Mouse (Mus musculus): ENCODE results near the gene Zbtb46.

The Zbtb46 gene

DNA sequence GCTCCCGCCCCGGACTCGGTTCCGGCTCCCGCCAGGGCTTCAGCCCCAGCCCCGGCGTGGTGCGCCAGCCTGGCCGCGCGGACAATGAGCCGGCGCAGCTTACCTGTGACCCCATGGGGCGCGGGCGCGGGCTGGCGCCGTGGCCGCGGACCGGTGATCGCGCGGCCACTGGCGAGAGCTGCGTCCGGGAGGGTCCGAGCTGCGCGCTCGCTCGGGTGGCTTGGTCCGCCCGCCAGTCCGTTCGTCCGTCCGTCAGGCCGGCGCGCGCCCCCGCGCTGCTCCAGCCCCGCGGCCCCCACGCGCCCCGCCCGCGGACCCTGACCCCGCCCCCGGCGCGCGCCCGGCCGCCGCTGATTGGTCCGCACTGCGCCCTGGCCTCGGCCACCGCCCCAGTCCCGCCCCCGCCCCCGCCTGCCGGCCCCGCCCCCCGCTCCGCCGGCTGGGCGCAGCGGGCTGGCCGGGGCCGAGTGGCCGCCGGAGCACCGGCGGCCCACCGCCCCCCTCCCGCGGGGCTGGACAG lies at the start of gene Zbtb46:
Gene Zbtb46 (minus strand): TSS at position 274 of the 520 bp plus-strand sequence.
- in situ Hi-C loops (cut with MboI, MseI): no loop called here

DNA sequence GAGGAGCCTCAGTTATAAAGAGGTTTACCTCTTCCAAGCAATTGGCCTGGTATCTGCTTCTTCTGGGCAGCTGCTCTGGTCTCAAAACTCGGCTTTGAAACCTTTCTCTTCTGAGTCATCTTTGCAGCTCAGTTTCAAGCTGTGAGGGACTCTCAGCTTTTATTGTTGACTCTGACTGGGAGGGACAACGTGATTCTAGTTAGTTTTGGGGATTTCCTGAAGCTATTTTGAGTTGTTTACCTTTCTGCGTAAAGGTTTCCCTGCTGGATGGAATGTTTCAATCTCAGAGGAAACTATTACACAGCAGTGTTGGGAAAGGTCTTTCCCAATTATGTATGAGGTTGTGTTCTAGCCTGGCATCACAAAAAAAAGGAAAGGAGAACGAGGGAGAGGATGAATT lies 39.4 kb upstream of the Zbtb46 start:
- in situ Hi-C loops (cut with MboI, MseI): loop anchor here (10.0 kb wide), 1 partner anchor 104 kb away; no protein-coding TSS in a partner anchor

DNA sequence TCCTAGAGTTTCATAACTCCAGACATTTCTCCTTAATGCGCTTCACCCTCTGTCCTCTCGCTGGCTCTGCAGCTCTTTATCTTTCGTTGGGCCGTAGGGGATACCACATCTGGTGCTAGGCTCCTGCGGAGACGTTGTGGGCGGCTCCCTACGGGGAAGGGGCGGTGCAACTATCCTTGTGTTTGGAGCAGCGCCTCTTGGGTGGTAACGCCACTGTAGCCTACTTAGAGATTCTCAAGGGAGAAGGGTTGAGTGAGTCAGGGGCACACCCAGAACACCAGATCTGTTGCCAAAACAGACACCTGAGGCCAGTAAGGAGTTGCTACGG lies 38.3 kb upstream of the Zbtb46 start:
- in situ Hi-C loops (cut with MboI, MseI): loop anchor here (10.0 kb wide), 1 partner anchor 103 kb away; no protein-coding TSS in a partner anchor

DNA sequence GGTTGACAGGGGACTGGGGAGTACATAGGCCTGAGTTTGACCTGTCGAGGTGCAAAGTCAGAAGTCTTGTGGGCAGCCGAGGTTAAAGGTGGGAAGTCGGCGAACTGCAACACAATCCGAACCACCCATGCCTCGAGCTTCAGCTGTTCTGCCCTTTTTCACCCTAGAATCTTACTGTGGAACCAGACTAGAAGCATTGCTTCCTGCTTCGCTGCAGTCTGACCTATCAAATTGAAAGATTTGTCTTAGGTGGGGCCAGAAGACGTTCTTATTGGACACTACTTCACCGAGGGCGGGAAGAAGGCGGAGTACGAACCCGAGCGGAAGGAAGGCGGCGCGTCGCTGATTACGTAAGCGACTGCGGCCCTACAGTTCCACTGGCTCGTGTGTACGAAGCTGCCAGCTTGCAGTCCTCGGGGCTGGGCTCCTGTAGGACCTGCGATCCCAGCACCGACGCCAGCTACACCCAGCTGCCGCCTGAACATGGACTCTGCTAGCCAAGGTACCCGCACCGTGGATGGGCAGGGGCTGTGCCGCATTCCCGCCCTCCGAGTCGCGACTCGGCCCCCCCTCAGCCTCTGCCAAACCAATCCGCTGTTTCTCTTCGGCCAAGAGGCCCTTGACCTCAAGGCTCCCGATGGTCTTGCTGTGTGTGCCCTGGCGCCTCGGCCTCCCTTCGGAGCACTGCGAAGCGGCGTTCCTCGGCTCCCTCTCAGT lies 37.8 kb upstream of the Zbtb46 start, which contains the start of gene Tpd52l2:
Gene Tpd52l2 (plus strand): TSS at position 312 of the 717 bp plus-strand sequence.
- in situ Hi-C loops (cut with MboI, MseI): loop anchor here (10.0 kb wide), 1 partner anchor 102 kb away; no protein-coding TSS in a partner anchor

DNA sequence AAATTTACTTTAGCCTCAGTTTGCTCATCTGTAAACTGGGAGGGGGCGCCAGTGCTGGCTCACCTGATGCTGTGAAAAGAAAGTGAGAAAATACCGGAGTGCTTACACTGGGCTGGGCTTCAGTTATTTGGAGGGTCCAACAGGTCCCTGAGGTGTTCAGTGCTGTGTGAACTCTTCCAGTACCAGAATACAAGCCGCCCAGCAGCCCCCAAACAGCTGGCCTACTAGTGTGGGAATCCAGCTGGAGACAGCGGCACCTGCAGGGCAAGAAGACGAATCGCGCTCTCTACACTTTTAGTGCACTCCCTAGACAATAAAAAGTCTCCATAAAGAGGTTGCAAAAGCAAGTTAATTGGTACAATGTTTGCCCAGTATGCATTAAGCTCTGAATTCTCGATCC lies 37.1 kb upstream of the Zbtb46 start:
- in situ Hi-C loops (cut with MboI, MseI): loop anchor here (10.0 kb wide), 1 partner anchor 101 kb away; no protein-coding TSS in a partner anchor

DNA sequence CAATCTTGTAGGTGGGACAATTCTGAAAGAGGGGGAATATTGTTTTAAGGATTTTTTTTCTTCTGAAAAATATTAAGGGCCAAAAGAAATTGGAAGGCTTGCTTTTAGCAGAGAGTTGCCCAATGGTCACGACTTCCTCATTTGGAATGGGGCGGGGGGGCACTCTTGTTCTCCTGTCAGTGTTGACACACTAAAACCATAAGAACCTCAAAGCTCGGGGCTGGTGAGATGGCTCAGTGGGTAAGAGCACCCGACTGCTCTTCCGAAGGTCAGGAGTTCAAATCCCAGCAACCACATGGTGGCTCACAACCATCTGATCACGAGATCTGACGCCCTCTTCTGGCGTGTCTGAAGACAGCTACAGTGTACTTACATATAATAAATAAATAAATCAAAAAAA lies 36.6 kb upstream of the Zbtb46 start:
- in situ Hi-C loops (cut with MboI, MseI): loop anchor here (10.0 kb wide), 1 partner anchor 101 kb away; no protein-coding TSS in a partner anchor

DNA sequence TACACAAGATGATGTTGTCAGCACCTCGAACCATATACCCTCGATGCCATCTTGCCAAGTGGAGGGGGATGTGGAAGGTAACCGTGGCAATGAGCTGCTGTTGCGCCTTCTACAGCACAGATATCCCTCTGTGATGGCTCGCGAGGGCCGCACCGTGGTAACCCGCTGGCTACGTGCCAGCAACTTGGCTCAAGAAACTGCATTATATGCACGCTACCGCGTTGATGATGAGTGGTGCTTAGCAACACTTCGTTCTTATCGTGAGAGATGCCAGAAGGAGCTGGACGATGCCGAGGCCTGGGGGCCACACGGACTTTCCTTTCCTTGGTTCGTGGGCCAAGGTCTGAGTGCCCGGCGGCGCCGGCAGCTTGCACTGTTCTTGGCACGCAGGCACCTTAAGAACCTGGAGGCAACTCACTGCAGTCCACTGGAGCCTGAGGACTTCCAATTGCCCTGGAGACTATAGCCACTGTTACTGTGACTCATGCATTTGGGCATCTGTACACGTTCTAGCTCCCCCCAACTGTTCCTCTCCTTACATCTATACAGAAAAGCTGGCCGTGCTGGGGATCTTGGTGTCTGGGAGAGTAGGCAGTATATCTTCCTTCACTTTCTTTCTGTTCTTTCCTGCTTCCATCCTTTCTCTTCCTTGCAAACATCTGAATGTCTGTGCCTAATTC lies 35.2 kb upstream of the Zbtb46 start:
- in situ Hi-C loops (cut with MboI, MseI): loop anchor here (10.0 kb wide), 1 partner anchor 100 kb away; no protein-coding TSS in a partner anchor

DNA sequence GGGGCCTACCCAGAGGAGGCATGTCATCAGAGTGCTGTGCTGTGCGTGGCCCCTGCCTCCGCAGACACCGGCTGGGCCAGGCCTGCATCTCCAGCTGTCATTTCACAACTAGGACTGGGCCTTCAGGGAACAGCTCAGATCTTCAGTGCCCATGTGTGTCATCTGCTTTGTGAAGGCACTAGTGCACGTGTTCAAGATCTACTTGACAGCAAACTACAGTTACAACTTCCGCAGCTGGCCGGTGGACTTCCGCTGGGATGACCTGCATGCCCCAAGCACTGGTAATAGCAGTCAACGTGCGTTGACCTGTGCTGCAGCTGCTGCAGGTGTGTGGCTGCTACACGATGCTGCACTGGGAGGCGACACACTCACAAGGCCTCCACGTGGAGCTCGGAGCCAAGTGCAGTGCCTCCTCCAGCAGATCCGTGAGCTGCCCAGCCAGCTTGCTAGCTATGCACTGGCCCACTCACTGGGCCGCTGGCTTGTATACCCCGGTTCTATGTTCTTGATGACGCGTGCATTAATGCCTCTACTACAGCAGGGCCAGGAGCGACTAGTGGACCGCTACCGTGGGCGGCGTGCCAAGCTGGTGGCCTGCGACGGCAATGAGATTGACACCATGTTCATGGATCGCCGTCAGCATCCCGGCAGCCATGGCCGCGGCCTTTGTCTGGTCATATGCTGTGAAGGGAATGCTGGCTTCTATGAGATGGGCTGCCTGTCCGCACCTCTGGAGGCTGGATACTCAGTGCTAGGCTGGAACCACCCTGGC lies 34.1 kb upstream of the Zbtb46 start, which contains the start of gene Abhd16b:
Gene Abhd16b (plus strand): TSS at position 51 of the 772 bp plus-strand sequence.
- in situ Hi-C loops (cut with MboI, MseI): loop anchor here (10.0 kb wide), 1 partner anchor 99 kb away; no protein-coding TSS in a partner anchor

DNA sequence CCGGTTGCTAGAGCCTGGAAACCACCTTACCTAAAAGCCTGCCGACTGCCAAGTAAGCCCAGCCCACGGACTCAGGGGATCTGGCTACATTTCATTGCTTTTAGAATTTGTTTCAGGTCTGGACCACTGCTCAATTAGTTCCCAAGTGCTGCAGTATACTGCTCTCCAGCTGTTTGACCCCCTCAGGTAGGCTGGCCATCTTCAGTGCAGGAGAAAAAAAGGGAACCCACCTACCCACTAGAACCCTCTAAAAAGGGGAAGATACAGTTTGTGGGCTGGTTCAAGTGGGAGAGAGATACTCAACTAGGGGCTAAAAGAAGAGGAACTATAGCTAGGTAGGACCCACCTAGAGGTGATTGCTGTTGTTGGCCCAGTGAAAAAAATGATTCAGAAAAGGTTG lies 33.0 kb upstream of the Zbtb46 start:
- in situ Hi-C loops (cut with MboI, MseI): loop anchor here (10.0 kb wide), 1 partner anchor 97 kb away; no protein-coding TSS in a partner anchor

DNA sequence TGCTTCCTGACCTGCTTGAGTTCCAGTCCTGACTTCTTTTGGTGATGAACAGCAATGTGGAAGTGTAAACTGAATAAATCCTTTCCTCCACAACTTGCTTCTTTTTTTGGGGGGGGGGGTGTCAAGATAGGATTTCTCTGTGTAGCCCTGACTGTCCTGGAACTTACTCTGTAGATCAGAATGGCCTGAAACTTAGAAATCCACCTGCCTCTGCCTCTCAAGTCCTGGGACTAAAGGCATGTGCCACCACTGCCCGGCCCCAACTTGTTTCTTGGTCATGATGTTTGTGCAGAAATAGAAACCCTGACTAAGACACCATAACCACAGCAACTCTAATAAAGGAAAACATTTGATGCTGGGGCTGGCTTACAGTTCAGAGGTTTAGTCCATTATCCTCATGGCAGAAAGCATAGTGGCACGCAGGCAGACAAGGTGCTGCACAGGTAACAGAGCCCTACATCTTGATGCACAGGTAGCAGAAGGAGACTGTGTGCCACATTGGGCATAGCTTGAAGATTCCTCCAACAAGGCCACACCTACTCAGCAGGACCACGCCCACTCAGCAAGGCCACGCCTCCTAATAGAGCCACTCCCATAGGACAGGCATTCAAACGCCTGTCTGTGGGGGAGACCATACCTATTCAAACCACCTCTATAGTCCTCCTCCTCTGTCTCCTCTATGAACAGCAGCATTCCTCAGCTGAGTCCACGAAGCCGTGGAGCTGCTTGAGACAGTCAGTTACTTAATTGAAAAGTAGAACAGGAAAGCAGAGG lies 32.4 kb upstream of the Zbtb46 start:
- in situ Hi-C loops (cut with MboI, MseI): loop anchor here (10.0 kb wide), 1 partner anchor 97 kb away; no protein-coding TSS in a partner anchor

DNA sequence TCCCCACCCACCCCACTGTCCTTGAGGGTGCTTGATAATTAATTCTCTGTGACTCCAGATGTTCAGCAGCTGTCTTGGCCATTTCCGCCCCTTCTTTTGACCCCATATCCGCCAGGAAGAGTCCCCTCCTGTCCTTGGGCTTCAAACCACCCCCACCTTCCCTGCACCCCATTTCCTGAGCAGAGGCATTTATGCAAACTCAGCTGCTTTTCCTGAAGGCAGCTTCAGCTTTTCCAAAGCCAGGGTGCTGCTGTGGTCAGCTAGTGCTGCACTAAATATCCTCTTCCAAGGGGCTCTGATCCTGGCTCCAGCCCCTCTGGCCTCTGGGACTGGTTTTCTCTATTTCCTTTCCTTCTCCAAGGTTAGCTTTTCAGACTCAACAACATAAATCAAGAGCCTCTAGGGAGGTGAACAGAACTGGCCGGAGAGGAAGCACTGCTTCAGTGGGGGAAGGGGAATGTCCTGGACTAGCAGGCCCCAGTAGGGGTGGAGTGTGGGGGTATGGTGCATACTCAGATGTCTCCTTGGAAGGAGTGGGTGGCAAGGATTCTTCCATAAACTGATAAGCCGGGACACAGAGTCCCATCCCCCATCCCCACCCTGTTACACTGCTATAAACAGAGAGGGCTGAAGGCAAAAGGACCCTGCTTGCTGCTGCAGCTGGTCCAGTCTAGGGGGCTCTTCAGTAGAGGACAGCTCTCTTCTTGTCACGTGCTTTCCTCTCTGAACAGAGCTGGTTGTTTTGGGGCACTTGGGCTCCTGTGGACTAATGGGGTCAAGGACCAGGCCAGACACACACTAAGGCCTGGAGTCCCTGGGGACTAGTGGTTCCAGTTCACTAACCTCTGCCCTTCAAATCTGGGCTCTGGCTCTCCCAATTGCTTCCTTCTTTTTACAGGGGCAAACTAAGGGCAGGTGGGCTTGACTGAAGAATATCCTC lies 28.4 kb upstream of the Zbtb46 start:
- in situ Hi-C loops (cut with MboI, MseI): no loop called here

DNA sequence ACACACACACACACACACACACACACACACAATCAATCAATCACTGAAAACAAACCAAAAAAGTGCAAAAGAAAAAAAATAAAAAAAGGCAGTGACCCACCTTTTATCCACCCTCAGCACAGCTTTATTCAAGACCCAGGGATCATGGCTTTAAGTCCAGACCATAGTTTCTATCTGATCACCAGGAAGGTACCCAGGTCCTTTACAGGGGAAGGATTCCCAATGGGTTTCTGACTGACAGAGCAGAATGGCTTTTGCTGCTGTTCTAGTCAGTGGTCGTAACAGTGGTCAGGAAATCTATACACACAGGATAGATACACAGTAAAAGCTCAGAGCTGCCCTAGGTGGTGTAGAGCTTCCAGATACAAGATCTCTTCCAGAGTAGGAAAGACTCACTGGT lies 26.5 kb upstream of the Zbtb46 start:
- in situ Hi-C loops (cut with MboI, MseI): no loop called here

DNA sequence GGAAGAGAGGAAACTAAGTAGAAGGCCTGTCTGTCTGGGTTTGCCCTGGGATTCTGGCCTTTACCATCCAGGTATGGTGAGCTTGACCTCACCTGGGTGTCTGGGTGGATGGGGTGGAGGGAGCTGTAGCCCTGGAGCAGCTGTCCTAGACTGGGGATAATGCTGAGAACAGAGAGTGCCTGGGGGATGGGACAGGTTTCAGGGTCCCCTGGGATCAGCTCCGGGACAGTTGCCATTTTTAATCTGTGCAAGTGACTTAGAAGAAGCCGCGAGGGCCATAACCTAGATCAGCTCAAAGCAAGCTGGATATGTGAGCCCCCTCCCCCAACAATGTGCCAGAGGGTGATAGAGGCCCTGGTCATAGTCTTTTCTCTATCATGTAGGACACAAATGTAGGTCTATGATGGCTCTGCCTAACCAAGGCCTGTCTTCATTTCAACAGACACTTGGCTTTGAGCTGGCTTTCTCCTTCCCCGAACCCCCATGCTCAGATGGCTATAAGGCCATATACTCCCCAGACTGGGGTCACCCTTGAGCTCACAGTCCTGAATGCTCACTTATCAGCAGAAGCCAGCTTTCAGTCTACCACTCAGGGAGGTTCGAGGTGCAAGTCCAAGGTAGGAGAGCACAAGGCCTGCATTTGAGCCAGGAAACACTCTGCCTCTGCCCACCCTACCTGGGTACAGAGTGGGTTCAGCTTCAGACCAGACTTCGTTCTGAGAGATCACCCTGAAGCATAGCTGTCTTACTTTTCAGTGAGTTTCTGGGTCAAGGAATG lies 25.4 kb upstream of the Zbtb46 start:
- in situ Hi-C loops (cut with MboI, MseI): no loop called here

DNA sequence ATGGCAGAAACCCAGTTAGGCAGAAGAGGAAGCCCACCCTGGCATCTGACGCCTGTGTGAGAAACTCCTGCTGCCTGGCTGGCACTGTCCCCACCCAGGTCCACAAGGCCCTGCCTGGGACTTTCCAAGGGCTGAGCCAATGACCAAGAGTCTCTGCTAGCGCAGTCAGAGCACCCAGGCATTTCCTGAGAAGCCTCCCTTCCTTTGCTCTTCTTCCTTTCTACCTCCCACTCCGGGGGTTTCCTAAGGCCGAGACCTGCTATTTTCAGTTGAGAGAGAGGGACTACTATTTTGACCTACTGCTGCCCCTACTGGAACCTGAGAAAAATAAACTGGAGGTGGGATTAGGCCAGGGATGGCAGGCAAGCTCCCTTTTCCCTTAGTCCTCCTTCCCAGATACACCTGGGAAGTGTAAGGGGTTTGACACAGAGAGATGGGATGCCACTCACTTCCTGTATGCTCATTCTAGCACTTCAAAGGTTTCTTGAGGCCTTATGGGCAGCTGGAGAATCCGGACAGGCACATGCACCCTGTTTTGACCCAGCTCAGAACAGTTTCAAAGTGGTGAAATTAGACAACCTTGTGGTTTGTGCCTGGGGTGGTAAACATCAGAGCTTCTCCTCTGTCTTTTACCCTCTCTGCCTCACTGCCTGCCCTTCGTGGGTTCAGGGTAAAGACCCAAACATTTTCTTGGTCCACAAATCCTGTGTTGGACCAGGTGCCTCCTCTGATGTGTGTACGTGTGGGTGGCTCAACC lies 24.5 kb upstream of the Zbtb46 start:
- in situ Hi-C loops (cut with MboI, MseI): no loop called here

DNA sequence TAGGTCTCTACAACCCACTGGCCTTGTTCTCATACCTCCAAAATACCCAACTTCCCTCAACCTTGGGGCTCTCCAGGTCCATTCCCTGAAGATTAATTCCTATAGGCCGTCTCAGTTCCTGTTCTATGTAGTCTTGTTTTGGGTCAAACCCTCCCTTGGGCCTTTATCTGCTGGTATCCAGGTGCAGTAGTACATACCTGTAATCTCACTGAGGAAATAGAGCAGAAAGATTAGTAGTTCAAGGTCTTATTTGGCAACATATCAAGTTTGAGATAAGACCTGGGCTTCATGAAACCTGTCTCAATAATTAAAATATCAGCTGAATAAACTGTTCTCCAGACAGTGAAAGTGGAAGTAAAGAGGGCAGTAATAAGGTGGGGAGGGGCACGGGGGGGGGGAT lies 23.9 kb upstream of the Zbtb46 start:
- in situ Hi-C loops (cut with MboI, MseI): no loop called here

DNA sequence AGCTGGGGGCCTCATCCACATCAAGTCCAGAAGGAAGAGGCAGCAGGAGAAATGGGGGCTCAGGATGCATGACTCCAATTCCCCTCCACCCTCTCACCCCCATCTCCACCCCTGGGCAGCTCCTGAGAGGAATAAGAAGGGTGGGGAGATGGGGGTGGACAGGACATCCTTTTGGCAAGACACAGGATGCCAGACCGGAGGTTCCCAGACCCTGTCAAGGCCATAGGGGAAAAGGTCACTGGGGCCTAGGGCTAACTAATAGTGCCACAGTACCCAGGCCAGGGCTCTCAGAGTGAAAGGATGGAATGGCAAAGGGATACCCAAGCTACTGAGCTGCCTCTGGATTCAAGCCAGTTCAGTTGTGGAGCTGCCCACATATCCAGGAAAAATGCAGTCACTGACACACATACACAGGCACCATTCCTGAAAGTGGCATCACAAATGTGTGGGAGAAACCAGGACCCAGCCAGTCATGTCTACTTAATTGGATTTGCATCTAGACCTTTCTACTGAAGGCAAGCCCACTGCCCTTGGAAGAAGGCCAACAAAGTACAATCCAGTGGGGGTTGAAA lies 13.1 kb upstream of the Zbtb46 start:
- in situ Hi-C loops (cut with MboI, MseI): no loop called here

DNA sequence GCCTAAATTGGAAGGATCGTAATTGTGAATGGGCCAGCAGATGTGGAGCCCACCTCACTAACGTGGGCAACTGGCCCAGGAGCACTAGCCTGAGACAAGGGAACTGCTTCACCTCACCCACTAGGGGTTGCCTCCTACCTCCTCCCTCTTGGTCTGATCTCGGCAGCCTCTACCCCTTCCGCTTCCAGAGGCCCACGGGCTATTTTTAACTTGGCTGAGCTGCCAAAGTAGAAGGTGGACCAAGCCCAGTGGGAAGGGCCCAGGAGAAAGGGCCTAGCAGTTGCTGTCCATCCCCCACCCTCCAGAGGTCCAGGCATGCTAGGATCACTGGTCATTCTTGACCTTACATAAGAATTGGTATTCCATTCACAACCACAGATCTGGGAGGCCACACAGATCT lies 12.0 kb upstream of the Zbtb46 start:
- in situ Hi-C loops (cut with MboI, MseI): no loop called here

DNA sequence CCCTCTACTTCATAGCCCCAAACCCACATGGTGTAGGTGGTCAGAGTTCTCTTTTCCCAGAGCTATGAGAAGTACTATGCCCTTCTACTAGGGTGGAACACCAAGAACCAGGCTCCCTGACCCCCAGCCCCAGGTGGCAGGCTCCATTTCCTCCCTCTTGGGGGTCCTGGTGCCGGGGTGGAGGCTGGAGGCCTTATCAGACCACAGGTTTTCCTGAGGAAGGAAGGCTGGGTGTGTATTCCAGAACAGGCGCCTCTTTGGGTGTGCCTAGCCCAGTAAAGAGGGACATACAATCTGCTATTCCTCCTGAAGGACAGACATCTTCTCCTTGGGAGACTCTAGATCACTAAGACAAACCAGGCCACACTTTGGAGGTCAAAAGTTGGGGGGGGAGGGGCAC lies 11.1 kb upstream of the Zbtb46 start:
- in situ Hi-C loops (cut with MboI, MseI): no loop called here
